Mouse (Mus musculus) forebrain, embryonic 10.5 days (tissue): ENCODE data around the gene D16Ertd472e. TPM values are rescaled to one million over a fixed set of nuclear protein-coding genes. Genes with fewer than 3 reads are reported as not detected.
A peak's percentile ranks its signal among the peaks of the same experiment; 100 is the strongest.

Source experiments
- DNase-seq: peaks from one replicate; pipeline ENCODE4 v3.0.0-alpha.2; 2017; ENCODE audit warnings: low spot score; ENCODE audit errors: extremely low spot score
- H3K27ac ChIP-seq: fragments of 300-500 bp; sonication (generic); 2 replicates; pipeline ENCODE4 v1.5.1; 2016; ENCODE audit warnings: mild to moderate bottlenecking
- H3K27me3 ChIP-seq: fragments of 300-500 bp; sonication (generic); 2 replicates; pipeline ENCODE4 v1.6.1; 2016; ENCODE audit warnings: mild to moderate bottlenecking; ENCODE audit not compliant: poor library complexity, severe bottlenecking
- H3K36me3 ChIP-seq: fragments of 300-500 bp; sonication (generic); replicated peaks from 2 replicates; pipeline ENCODE4 v1.6.1; 2016; ENCODE audit warnings: mild to moderate bottlenecking, moderate library complexity
- H3K4me1 ChIP-seq: fragments of 300-500 bp; sonication (generic); 2 replicates; pipeline ENCODE4 v1.6.1; 2016
- H3K4me3 ChIP-seq: fragments of 300-500 bp; sonication (generic); 2 replicates; pipeline ENCODE4 v1.5.1; 2016; ENCODE audit warnings: mild to moderate bottlenecking, moderate library complexity
- H3K9me3 ChIP-seq: fragments of 300-500 bp; sonication (generic); 2 replicates; pipeline ENCODE4 v1.6.1; 2016; ENCODE audit warnings: mild to moderate bottlenecking, moderate library complexity
- WGBS: fragments of 180-500 bp; shearing (Covaris S2); methylation state at CpG from one replicate; pipeline ENCODE4 v1.1.7; 2016; 5-methylcytosine and 5-hydroxymethylcytosine counted together
- polyA plus RNA-seq: library from polyadenylated mRNA; unstranded; fragments of >200 nt; fragmentation: Nextera tagmentation; extraction: Ambion mirVana; gene quantifications from 2 replicates; pipeline ENCODE4 v1.2.1, GENCODE M21; 2016

Gene D16Ertd472e
- polyA plus RNA-seq, 1 experiment from 2014 or later = 19.7 TPM

DNA sequence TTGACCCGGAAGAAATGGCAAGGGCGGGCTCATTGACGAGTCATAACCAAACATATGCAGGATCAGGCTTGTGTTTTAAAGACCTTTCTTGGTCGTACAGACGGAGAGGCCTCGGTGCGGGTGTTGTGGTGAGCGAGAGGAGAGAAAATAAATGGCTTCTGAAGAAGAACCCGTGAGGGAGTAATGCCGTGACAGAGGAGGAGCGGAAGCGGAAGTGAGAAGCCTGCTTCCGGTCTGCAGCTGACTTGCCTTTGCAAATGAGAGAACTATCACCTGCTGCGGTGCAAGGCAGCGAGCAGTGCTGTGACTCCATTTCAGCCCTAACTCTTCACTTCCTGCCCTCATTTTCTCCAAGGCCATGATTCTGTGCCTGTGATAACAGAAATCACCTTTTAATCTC is 16.4 kb downstream of the D16Ertd472e start:
- H3K27ac ChIP-seq = no peak overlapping the region
- peaks cover 83% of the 10 kb centered on the region for H3K36me3 ChIP-seq
- WGBS = 95% methylated on average over 15 of the region's 15 CpGs
- 0 out of 2 replicates have a peak, but pooled peaks cover 4% of the 10 kb centered on the region for H3K9me3 ChIP-seq
- no peaks in the 10 kb centered on the region for H3K27me3 ChIP-seq
- peaks cover 1% of the 10 kb centered on the region for H3K4me1 ChIP-seq
- DNase-seq = no peak
- H3K4me3 ChIP-seq = no peak overlapping the region

DNA sequence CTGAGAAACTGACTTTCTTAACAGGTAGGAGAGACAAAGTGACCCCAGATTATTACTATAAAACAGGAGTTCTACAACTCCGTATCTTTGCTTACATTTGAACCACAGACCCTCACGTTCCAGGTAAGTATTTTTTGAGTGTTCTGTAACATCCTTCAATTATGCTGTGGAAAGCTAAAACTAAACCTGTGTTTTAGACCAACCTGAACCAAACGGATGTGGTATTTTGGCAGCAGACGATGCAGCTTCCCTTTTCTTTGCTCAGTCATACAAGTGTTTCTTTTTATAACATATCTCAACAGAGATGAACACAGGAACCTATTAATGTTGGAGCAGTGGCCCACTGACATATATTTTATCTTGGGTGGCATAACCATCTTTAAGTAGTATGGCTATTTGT is 18.9 kb downstream of the D16Ertd472e start:
- Histone ChIP-seq H3K36me3 (peaks cover 74% of the 10 kb centered on the region), H3K4me3 (no peak overlapping the region), H3K4me1 (peaks cover 6% of the 10 kb centered on the region), H3K27ac (no peak overlapping the region), H3K9me3 (0 out of 2 replicates have a peak, but pooled peaks cover 4% of the 10 kb centered on the region), H3K27me3 (no peaks in the 10 kb centered on the region)
- DNase-seq = no peak
- WGBS = 94% methylated on average over 4 of the region's 4 CpGs

DNA sequence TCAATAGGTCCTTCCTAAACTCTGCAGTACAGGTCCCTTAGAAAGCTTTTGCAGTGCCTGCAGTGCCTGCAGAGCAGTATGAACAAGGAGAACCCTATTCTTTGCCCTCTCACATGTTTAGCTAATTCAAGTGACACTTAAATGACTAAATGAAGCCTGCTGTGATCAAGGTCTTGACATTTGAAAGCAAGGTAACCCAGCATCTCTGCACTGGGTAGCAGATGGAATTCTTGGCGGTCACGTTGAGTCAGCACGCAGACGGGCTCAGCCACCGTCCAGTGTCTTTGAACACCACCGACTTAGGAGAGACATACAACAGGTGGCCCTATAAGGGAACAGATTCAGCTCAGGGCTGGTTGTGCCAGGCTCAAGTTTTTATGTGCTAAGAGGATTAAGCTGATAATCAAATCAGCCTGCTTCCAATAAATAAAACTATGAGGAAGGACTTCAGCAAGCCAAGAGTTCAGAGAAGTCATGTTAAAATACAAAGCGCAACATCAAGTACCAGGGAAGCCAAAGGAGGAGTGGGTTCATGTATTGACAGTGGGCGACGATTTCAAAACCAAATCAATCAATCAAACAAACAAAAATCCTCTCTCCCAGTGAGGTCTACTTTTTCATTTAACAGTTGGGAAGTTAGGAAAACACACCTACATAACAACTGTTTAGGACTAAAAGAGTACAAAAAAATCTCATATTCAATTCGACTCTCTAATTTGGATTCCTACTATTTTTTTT is 21.4 kb downstream of the D16Ertd472e start:
- DNase-seq = no peak
- 91% methylated on average over 10 of the region's 10 CpGs for WGBS
- peaks cover 53% of the 10 kb centered on the region for H3K36me3 ChIP-seq
- H3K4me3 ChIP-seq = no peak overlapping the region
- H3K27ac ChIP-seq = no peak overlapping the region
- no peaks in the 10 kb centered on the region for H3K27me3 ChIP-seq
- H3K4me1 ChIP-seq = peaks cover 14% of the 10 kb centered on the region
- 0 out of 2 replicates have a peak, but pooled peaks cover 4% of the 10 kb centered on the region for H3K9me3 ChIP-seq

DNA sequence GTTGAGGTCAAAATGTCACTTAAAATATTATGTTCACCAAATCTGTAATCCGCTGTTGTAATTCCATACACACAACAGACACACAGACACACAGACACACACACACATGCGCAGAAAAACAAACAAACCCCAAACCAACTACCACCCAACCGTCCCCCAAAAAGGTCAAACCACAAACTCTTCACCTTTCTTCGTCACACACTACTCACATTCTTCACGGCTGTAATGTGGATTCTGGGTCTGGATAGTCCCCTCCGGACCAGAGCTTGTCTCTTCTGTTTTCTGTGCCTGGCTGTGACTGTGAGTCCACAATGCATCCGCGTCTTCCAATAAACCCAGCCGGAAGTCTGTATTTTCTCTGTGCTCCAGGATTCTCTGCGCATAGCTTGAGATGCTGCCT is 29.1 kb downstream of the D16Ertd472e start:
- H3K9me3 ChIP-seq = no peaks in the 10 kb centered on the region
- 95% methylated on average over 10 of the region's 10 CpGs for WGBS
- no peak overlapping the region for H3K4me3 ChIP-seq
- DNase-seq = no peak
- H3K36me3 ChIP-seq = peaks cover 75% of the 10 kb centered on the region
- no peaks in the 10 kb centered on the region for H3K27me3 ChIP-seq
- H3K27ac ChIP-seq = no peak overlapping the region
- peaks cover 11% of the 10 kb centered on the region for H3K4me1 ChIP-seq

DNA sequence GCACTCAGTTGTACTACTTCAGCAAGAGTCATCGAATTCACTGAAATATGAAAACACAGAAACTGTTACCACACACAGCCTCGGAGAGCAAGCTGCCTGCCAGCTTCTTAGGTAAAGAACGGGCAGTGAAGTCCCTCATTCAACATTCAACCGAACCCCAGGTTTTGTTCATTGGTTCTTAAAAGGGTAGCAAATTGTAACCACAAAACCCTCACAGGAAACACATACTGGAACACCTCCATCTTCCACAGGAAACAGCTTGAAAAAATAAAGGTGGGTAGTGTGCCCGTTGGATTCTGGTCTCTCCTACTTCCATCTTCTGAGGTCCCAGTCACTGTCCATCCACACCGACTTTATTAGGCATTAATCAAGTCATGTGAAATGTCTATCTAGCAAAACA is 30.0 kb downstream of the D16Ertd472e start:
- no peak overlapping the region for H3K4me3 ChIP-seq
- H3K27me3 ChIP-seq = no peaks in the 10 kb centered on the region
- H3K4me1 ChIP-seq = peaks cover 8% of the 10 kb centered on the region
- H3K9me3 ChIP-seq = no peaks in the 10 kb centered on the region
- DNase-seq = no peak
- 97% methylated on average over 6 of the region's 6 CpGs for WGBS
- H3K36me3 ChIP-seq = peaks cover 83% of the 10 kb centered on the region
- no peak overlapping the region for H3K27ac ChIP-seq

DNA sequence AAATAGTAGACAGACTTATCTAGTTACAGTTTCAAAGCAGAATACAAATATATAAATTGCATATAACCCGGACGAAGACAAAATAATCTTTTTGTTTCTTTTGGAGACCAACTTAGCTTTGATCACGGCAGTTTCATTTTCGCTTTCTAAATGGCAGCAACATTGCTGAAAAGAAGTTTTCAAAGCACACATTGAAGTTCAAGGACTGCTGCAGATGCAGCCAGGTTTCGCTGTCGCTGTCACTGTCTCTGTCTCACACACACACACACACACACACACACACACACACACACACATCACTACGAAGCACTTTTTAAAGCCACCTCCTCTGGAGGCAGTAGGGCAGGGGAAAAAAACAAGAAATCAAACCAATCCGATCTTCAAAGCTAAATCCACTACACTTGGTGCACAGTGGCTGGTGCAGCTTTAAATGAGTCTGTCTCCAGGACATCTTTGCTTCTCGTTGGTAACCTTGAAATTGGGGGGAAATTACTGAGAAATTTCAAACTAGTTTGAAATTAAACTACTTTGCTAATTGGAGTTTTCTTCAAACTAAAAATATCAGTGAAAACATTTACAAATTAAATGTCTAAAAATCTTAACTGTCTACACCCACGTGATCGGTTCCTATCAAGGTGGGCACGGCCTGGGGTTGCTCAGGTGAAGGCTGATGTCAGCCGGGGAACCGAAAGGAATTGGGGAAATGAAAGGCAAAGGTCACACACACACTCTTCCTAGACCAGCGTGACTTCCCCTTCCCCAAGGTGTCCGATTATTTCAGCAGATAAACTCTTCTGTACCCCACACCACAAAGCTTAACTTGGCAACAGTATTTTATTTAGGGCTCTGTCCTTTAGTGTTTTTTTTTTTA is 35.9 kb downstream of the D16Ertd472e start:
- H3K4me3 ChIP-seq = no peak overlapping the region
- DNase-seq = no peak
- H3K27ac ChIP-seq = no peak overlapping the region
- no peaks in the 10 kb centered on the region for H3K27me3 ChIP-seq
- no peaks in the 10 kb centered on the region for H3K9me3 ChIP-seq
- no peaks in the 10 kb centered on the region for H3K4me1 ChIP-seq
- 92% methylated on average over 16 of the region's 16 CpGs for WGBS
- H3K36me3 ChIP-seq = peaks cover 41% of the 10 kb centered on the region

DNA sequence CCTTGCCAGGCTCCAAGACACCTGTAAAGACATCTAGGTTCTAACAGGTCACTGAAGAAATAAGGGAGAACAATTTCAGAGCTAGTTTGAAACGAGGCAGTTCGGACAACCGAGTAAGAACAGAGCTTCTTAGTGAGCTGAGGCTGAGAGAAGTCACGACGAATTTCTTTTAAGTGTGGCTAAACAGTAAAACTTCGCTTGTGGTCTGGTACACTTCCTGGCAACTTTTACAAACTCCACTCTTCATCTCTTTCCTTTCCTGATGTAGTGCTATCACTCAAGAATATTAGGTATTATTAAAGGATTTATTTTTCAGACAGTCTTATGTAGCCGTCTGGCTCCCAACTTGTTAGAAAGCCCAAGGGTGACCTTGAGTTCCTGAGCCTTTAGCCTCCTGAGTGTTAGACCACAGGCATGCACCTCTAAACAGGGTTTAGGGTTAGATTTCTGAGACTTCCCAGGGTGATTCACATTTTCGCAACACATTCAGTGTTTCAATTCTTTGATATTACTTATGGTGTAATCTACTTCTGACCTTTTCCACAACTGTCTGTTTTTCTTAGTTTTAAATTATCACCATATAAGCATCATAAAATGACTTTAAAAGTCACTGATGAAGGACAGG is 38.6 kb downstream of the D16Ertd472e start:
- DNase-seq = no peak
- Histone ChIP-seq H3K27ac (no peak overlapping the region), H3K36me3 (peaks cover 14% of the 10 kb centered on the region), H3K27me3 (no peaks in the 10 kb centered on the region), H3K9me3 (no peaks in the 10 kb centered on the region), H3K4me1 (peaks cover 12% of the 10 kb centered on the region), H3K4me3 (no peak overlapping the region)
- WGBS = 89% methylated on average over 8 of the region's 8 CpGs

DNA sequence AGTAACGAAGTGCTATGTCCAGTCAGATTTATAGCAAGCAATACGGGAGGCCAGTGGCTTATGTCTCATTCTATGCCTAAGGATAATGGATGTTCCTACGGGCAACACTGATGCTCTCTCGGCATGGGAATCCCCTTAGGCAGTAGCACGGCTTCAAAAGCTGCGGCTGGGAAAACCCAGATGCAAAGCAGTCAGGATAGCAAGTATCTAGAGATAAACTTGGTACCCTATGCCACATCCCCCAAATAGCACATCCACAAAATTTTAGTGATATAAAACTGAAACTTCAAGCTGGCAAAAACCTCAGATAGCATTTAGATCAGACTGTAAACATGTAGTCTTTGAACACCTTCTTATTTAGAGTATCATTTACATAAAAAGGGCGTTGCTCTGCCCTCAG is 39.2 kb downstream of the D16Ertd472e start:
- Histone ChIP-seq H3K27me3 (no peaks in the 10 kb centered on the region), H3K27ac (no peak overlapping the region), H3K9me3 (no peaks in the 10 kb centered on the region), H3K4me1 (peaks cover 16% of the 10 kb centered on the region), H3K4me3 (no peak overlapping the region), H3K36me3 (peaks cover 9% of the 10 kb centered on the region)
- 82% methylated on average over 7 of the region's 7 CpGs for WGBS
- DNase-seq = no peak

DNA sequence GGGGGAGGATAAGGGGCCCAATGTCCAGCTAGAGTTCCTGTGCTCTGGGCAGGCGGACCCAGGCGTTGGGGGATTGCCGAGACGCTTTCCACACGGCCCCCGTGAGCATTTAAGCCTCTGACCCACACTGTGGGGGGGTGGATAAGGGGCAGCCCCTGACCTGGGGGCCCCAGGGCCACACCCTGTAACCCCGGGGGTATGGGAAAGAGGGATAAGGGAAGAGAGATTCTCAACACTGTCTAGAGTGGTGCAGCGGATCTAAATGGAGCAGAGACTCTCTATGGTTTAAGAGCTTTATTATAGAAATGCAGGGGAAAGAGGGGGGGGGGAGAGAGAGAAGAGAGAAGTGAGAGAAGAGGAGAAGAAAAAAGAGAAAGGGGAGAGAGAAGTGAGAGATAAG is 42.0 kb downstream of the D16Ertd472e start:
- no peak overlapping the region for H3K4me3 ChIP-seq
- 84% methylated on average over 8 of the region's 8 CpGs for WGBS
- H3K27ac ChIP-seq = 0 out of 2 replicates have a peak overlapping the region, but pooled peaks have one; percentile 40

DNA sequence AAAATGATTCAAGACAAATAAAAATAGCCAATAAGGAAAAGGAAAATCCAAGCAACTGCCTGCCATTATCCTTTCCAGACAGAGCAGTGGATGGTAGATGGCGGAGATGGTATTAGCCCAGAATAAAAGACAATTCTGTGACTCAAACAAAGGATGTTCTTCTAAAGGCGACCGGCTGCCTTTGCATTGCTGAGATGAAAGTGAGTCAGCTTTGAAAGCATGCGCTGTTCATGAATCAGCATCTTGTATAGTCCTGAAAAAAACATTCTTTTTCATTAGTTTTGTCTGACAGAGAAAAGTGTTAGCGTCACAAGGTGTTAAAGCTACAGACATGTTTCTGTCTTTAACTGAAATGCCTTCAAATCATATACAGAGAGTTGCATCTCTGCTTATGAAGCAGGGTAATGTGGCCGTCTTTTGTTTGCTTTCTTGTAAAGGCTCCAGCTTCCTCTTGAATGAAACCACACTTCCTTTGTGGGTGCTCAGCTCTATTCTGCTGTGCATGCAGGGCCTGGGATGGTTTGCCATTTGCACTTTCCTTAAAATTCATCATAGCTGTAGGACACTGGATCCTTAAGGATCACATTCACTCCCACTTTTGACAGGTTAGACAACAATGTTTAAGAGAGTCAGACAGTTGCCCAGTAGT is 44.4 kb downstream of the D16Ertd472e start:
- 55% methylated on average over 6 of the region's 6 CpGs for whole genome bisulfite sequencing
- no peaks in the 10 kb centered on the region for H3K36me3 ChIP-seq
- H3K9me3 ChIP-seq = no peaks in the 10 kb centered on the region
- no peak for DNase-seq
- no peak overlapping the region for H3K4me3 ChIP-seq
- peaks cover 26% of the 10 kb centered on the region for H3K4me1 ChIP-seq
- H3K27me3 ChIP-seq = no peaks in the 10 kb centered on the region
- no peak overlapping the region for H3K27ac ChIP-seq

More for the DNA sequence above, 42.0 kb downstream of the D16Ertd472e start:
- Histone ChIP-seq H3K27me3 (no peaks in the 10 kb centered on the region), H3K36me3 (no peaks in the 10 kb centered on the region; the same call in 1 of the 2 replicates), H3K9me3 (no peaks in the 10 kb centered on the region), H3K4me1 (peaks cover 26% of the 10 kb centered on the region)
- DNase-seq = no peak

DNA sequence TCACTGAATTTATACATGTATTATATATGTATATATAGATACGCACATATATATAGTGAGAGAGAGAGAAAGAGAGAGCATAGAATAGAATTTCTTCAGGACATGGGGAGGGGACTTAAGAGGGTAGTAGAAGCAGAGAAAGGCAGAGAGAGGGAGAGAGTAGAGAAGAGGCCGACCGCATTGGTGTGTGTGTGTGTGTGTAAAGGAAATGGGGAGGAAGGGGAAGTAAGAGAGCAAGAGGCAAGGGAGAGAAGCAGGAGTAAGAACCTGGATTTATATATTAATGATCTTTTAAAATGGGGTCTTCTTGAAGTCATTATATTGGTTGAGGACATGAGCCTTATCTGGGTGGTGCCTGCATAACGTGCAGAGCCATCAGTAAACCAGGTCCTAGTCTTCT is 53.5 kb downstream of the D16Ertd472e start:
- DNase-seq = no peak
- no peak overlapping the region for H3K27ac ChIP-seq
- WGBS = 94% methylated on average over 4 of the region's 4 CpGs
- H3K36me3 ChIP-seq = no peaks in the 10 kb centered on the region
- no peaks in the 10 kb centered on the region for H3K4me1 ChIP-seq
- no peaks in the 10 kb centered on the region for H3K27me3 ChIP-seq
- no peaks in the 10 kb centered on the region for H3K9me3 ChIP-seq
- no peak overlapping the region for H3K4me3 ChIP-seq

DNA sequence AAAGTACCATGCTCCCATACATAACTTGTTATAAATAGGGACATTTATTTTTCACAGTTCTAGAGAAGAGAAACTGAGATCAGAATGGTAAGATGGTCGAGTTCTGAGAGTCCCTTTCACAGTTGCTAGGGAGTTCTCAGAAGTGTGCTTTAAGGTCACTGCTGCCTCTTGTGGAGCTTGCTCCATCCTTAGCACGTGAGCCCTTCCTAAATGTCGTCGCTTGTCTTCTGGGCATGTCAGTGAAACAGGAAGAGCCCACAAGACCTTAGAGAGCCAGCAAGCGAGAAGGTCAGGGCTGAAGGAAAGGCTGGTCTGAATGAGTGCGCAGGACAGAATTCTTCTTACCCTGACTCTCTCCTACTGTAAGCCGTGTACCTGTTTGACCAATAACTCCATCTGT is 57.8 kb downstream of the D16Ertd472e start:
- Histone ChIP-seq H3K9me3 (no peaks in the 10 kb centered on the region), H3K27ac (no peak overlapping the region), H3K36me3 (no peaks in the 10 kb centered on the region), H3K27me3 (no peaks in the 10 kb centered on the region), H3K4me3 (no peak overlapping the region), H3K4me1 (no peaks in the 10 kb centered on the region)
- DNase-seq = no peak
- 84% methylated on average over 7 of the region's 7 CpGs for WGBS
